Mouse (Mus musculus): ENCODE data around the gene Prkce. TPM values are rescaled to one million over a fixed set of nuclear protein-coding genes. Genes with fewer than 3 reads are reported as not detected.

Prkce gene
- polyA plus RNA-seq, 1 experiment = 4.8 TPM

DNA sequence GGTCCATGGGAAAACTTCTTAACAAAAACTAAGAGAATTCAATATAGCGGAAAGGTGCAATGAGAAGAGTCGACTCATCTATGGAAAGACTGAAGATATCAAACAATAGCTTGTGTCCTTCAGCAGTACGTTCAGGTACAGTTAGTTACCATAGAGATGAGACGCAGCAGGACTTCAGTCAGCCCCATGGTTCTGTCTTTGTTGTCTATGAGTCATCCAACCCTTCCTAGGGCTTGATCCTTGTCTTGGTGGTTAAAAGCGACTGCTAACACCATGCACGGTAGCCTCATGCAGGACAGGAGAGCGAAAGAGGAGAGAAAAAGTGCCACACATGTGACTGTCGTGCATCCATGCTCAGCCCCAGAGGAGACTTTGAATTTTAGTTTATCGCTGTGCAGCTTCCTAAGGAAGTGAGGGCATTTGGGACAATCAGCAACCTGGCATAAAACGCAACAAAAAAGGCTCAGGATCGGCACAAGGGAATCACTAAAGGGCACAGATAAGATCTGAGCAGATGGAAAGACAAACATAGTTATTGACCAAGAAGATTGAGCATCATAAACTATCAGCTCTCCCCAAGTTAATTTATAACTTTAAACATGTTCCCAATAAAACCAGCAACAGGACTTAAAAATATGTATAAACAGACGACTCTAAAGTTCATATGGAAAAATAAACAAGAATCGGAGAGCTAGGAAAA, 448.2 kb downstream of the Prkce start:
- no peak overlapping the region for H3K4me3 ChIP-seq (replicated peaks; ENCODE audit: control insufficient read depth, low read depth, low read length)
- no peaks in the 10 kb centered on the region; the same call in 1 of the 2 replicates for H3K4me1 ChIP-seq (ENCODE audit: control insufficient read depth, insufficient read depth, low read length)
- no peak overlapping the region for H3K27ac ChIP-seq (ENCODE audit: control insufficient read depth, insufficient read depth, low read depth, low read length, poor library complexity)
- 83% methylated on average over 13 of the region's 13 CpGs for WGBS
- TF ChIP-seq CTCF (IDR thresholded peaks at IDR 0.05; ENCODE audit: control insufficient read depth, insufficient read depth, low read length) = no peak
- no peak for TF ChIP-seq POLR2A (IDR thresholded peaks at IDR 0.05; ENCODE audit: borderline replicate concordance, control insufficient read depth, low read depth, low read length)

DNA sequence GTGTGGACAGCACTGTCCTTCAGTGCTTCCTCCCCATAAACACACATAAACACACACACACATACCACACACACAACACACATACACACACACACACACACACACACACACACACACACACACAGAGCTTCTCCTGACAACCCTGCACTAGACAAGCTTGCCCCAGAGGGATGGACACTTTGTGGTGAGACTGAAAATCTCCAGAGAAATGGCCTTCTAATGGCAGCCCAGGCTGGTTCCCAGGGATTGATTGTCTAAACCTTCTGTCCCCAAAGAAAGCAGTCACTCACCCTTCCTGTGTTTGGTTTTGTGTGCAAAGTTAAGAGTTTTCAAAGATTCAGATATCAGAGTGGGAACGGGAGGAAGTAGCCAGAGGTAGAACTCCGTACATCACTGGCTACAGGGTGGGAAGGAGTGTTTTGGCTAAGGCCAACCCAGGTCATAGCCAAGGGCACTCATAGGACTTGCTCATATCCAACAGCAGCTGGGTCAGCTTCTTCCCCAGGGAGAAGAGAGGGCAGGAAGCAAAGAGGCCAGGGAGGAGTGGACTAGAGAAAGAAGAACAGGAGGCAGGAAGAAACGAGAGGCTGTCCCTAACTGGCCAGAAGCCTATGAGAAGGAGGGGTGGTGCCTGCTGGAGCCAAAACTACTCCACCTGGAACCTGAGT, 450.1 kb downstream of the Prkce start:
- Histone ChIP-seq H3K4me3 (replicated peaks; ENCODE audit: control insufficient read depth, low read depth, low read length) (no peak overlapping the region), H3K27ac (ENCODE audit: control insufficient read depth, insufficient read depth, low read depth, low read length, poor library complexity) (no peak overlapping the region), H3K4me1 (ENCODE audit: control insufficient read depth, insufficient read depth, low read length) (no peaks in the 10 kb centered on the region; the same call in 1 of the 2 replicates)
- TF ChIP-seq CTCF (IDR thresholded peaks at IDR 0.05; ENCODE audit: control insufficient read depth, insufficient read depth, low read length) = no peak
- TF ChIP-seq POLR2A (IDR thresholded peaks at IDR 0.05; ENCODE audit: borderline replicate concordance, control insufficient read depth, low read depth, low read length) = no peak
- 72% methylated on average over 3 of the region's 3 CpGs for WGBS

DNA sequence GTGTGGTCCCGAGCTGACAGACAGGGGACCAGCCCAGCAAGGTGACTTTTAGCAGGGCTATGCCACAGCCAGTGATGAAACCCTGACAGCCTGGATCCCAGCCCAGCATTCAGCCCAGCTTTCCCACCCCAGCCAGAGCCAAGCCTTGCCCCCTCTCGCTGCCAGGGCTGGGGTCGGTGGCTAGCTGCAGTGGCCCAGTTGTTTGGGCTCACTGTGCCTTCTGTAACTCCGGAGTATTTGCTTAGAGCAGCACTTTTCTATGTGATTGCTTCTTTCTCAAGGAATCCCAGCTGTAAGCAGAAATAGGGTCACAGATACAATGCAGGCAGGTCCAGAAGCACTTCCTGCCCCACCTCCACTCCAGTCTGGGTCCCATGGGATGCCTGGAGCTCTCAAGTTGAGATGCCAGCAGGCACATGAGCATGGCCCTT, 450.9 kb downstream of the Prkce start:
- Histone ChIP-seq H3K4me3 (replicated peaks; ENCODE audit: control insufficient read depth, low read depth, low read length) (no peak overlapping the region), H3K27ac (ENCODE audit: control insufficient read depth, insufficient read depth, low read depth, low read length, poor library complexity) (0 out of 2 replicates have a peak overlapping the region, but pooled peaks have one; percentile 19), H3K4me1 (ENCODE audit: control insufficient read depth, insufficient read depth, low read length) (no peaks in the 10 kb centered on the region; the same call in 1 of the 2 replicates)
- TF ChIP-seq CTCF (IDR thresholded peaks at IDR 0.05; ENCODE audit: control insufficient read depth, insufficient read depth, low read length) (no peak), POLR2A (IDR thresholded peaks at IDR 0.05; ENCODE audit: borderline replicate concordance, control insufficient read depth, low read depth, low read length) (no peak)
- WGBS = 80% methylated on average over 4 of the region's 4 CpGs

DNA sequence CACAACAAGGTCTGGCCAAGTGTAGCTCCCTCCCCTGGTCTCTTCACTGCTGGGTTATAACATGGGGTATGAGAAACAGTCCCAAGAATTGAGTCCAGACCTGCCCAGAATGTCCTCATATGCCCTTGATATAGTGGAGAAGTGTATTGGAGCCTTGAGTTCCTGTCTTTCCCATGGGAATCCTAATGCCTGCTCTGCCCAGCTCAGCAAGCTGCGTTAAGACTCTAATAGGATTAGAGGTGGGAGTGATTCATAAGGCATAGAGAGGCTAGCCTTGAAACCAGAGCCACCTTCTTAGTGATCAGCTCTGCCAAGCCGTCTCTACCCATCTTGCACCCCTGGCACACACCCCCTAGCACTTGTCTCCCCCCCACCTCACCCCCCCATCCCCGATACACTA, 455.3 kb downstream of the Prkce start:
- WGBS = 85% methylated on average over 3 of the region's 3 CpGs
- Histone ChIP-seq H3K27ac (ENCODE audit: control insufficient read depth, insufficient read depth, low read depth, low read length, poor library complexity) (no peak overlapping the region), H3K4me1 (ENCODE audit: control insufficient read depth, insufficient read depth, low read length) (no peaks in the 10 kb centered on the region; the same call in 1 of the 2 replicates), H3K4me3 (replicated peaks; ENCODE audit: control insufficient read depth, low read depth, low read length) (no peak overlapping the region)
- TF ChIP-seq POLR2A (IDR thresholded peaks at IDR 0.05; ENCODE audit: borderline replicate concordance, control insufficient read depth, low read depth, low read length) (no peak), CTCF (IDR thresholded peaks at IDR 0.05; ENCODE audit: control insufficient read depth, insufficient read depth, low read length) (no peak)

DNA sequence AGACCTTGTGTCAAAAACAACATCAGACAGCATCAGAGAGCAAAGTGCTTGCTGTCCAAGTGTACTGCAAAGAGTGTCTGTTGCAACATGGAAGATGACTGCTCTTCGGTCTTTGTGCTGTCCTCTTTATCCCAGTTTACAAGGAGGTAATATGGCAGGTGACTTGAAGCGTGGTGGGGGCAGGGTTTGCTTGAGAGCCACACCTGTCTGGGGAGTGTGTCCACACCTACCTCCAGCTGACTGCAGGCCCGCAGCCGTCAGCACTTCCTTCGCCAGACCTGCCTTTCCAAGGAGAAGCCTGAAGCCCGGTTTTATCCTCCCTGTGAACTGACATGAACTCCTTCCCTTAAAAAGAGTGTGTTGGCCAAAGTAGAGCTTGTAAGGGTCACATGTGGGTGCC, 458.9 kb downstream of the Prkce start:
- H3K4me1 ChIP-seq (ENCODE audit: control insufficient read depth, insufficient read depth, low read length) = no peaks in the 10 kb centered on the region
- 87% methylated on average over 6 of the region's 6 CpGs for WGBS
- no peak for TF ChIP-seq POLR2A (IDR thresholded peaks at IDR 0.05; ENCODE audit: borderline replicate concordance, control insufficient read depth, low read depth, low read length)

DNA sequence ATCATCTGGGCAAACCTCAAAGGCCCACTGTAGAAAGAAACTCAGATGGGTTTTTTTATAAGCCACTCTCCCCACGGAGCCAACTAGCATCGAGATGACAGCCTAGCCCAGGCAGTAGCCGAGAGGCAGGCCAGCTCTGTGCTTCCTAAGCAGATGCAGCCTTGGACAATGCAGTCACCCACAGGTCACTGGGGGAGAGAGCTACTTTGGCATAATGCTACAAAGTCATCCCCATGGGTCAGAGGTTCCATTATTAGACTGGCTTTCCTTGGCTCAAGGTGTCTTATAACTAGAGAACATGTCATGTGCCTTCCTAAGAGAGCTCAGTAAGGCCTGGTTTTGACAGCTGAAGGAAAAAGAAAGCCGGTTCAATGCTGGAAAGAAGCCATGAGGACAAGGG, 465.5 kb downstream of the Prkce start:
- H3K4me1 ChIP-seq (ENCODE audit: control insufficient read depth, insufficient read depth, low read length) = no peaks in the 10 kb centered on the region
- 84% methylated on average over 4 of the region's 4 CpGs for WGBS
- H3K27ac ChIP-seq (ENCODE audit: control insufficient read depth, insufficient read depth, low read depth, low read length, poor library complexity) = no peak overlapping the region
- no peak for TF ChIP-seq CTCF (IDR thresholded peaks at IDR 0.05; ENCODE audit: control insufficient read depth, insufficient read depth, low read length)
- no peak for TF ChIP-seq POLR2A (IDR thresholded peaks at IDR 0.05; ENCODE audit: borderline replicate concordance, control insufficient read depth, low read depth, low read length)
- no peak overlapping the region for H3K4me3 ChIP-seq (replicated peaks; ENCODE audit: control insufficient read depth, low read depth, low read length)

More for the DNA sequence above, 458.9 kb downstream of the Prkce start:
- Histone ChIP-seq H3K27ac (ENCODE audit: control insufficient read depth, insufficient read depth, low read depth, low read length, poor library complexity) (no peak overlapping the region), H3K4me3 (replicated peaks; ENCODE audit: control insufficient read depth, low read depth, low read length) (no peak overlapping the region)

DNA sequence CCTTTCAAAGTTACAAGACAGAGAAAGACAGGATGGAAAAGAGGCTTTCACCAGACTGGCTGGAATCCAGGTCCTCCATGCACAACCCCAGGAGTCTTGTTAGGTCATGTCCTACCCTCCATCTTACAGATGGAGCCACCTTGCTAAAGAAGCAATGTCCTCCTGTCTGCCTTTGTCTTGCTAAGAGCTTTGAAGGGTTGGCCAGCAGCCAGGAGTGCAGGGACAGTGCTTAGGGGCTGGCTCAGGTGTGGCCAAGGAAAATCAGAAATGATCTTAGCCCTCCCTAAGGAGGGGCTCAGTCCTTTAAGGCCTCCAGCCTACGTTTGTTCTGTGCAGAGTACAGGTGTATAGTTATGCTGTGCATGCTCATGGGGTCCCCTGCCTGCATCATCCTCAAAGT, 469.7 kb downstream of the Prkce start:
- TF ChIP-seq CTCF (IDR thresholded peaks at IDR 0.05; ENCODE audit: control insufficient read depth, insufficient read depth, low read length) (no peak), POLR2A (IDR thresholded peaks at IDR 0.05; ENCODE audit: borderline replicate concordance, control insufficient read depth, low read depth, low read length) (no peak)
- Histone ChIP-seq H3K4me3 (replicated peaks; ENCODE audit: control insufficient read depth, low read depth, low read length) (no peak overlapping the region), H3K27ac (ENCODE audit: control insufficient read depth, insufficient read depth, low read depth, low read length, poor library complexity) (no peak overlapping the region), H3K4me1 (ENCODE audit: control insufficient read depth, insufficient read depth, low read length) (no peaks in the 10 kb centered on the region)
- WGBS = 80% methylated on average over 1 of the region's 1 CpGs

DNA sequence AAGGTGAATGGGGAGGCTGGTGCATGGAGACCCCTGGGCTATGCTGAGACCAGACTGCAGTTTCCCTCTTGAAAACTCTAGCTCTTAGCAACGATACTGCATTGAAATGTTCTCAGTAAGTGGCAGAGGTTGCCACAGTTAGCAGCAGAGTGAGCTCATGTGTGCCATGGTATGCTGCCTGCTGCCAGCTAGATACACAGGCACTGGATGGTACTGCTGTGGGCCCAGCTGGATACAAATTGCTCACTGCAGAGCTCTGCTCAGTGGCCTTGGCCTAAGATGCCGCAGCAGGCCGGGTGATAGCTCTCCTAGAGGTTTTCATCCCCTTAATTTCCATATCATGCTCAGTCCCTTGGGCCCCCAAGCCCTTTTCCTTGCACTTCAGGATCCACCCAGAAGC, 471.7 kb downstream of the Prkce start:
- no peak overlapping the region for H3K4me3 ChIP-seq (replicated peaks; ENCODE audit: control insufficient read depth, low read depth, low read length)
- H3K27ac ChIP-seq (ENCODE audit: control insufficient read depth, insufficient read depth, low read depth, low read length, poor library complexity) = no peak overlapping the region
- 78% methylated on average over 3 of the region's 3 CpGs for WGBS
- TF ChIP-seq POLR2A (IDR thresholded peaks at IDR 0.05; ENCODE audit: borderline replicate concordance, control insufficient read depth, low read depth, low read length) (no peak), CTCF (IDR thresholded peaks at IDR 0.05; ENCODE audit: control insufficient read depth, insufficient read depth, low read length) (no peak)
- H3K4me1 ChIP-seq (ENCODE audit: control insufficient read depth, insufficient read depth, low read length) = no peaks in the 10 kb centered on the region

Data from bone marrow, adult 2 months (tissue).